Mouse (Mus musculus) embryonic fibroblast, embryonic 13.5 days (primary cell): Measurements from ENCODE around the gene Cux1.

Experiments
- CTCF ChIP-seq: IDR thresholded peaks from 2 replicates; pipeline ENCODE4 v1.5.1; 2011; ENCODE audit warnings: mild to moderate bottlenecking, control low read depth, low read length, moderate library complexity, borderline replicate concordance; ENCODE audit not compliant: insufficient read depth
- POLR2A ChIP-seq: IDR thresholded peaks from 2 replicates; pipeline ENCODE4 v1.6.1; 2011; ENCODE audit warnings: low read depth, mild to moderate bottlenecking, control low read depth, low read length, moderate library complexity

- TF ChIP-seq CTCF (no peak), POLR2A (no peak)
These were observed 108.3 kb downstream of the Cux1 start for GRCm38 (mm10) chr5:136458893-136459499.
